Mouse (Mus musculus): Measurements from ENCODE around the gene Sept5. TPM values are rescaled to one million over a fixed set of nuclear protein-coding genes. Genes with fewer than 3 reads are reported as not detected.

Gene Sept5
- total RNA-seq, 2 experiments from 2014 or later: 543 to 588 TPM

- peak in 1 of 2 experiments; percentile 21 for DNase-seq (ENCODE audit: low spot score in 2 of 2)
Measured at GRCm38 (mm10) chr16:18633333-18633732, 3.6 kb upstream of the Sept5 start.

GRCm38 (mm10) chr16:18632816-18633215, 3.1 kb upstream of the Sept5 start:
- DNase-seq (ENCODE audit: low spot score in 2 of 2): peak in 1 of 2 experiments; percentile 17

GRCm38 (mm10) chr16:18632059-18632458, 2.3 kb upstream of the Sept5 start:
- DNase-seq (ENCODE audit: low spot score in 2 of 2): peak; percentile 54 to 63

GRCm38 (mm10) chr16:18631141-18631540, 1.4 kb upstream of the Sept5 start:
- DNase-seq (ENCODE audit: low spot score in 2 of 2): no peak

GRCm38 (mm10) chr16:18630291-18630690, 537 bp upstream of the Sept5 start:
- DNase-seq (ENCODE audit: low spot score in 2 of 2): no peak

GRCm38 (mm10) chr16:18628948-18629340, 810 bp downstream of the Sept5 start:
- peak; percentile 18 to 45 for DNase-seq (ENCODE audit: low spot score in 2 of 2)

- no peak for DNase-seq (ENCODE audit: low spot score in 2 of 2)
Measured at GRCm38 (mm10) chr16:18628206-18628947, 1.4 kb downstream of the Sept5 start.

GRCm38 (mm10) chr16:18627163-18627562, 2.6 kb downstream of the Sept5 start:
- DNase-seq (ENCODE audit: low spot score in 2 of 2): peak; percentile 30 to 46

- peak; percentile 83 to 90 for DNase-seq (ENCODE audit: low spot score in 2 of 2)
Measured at GRCm38 (mm10) chr16:18626376-18626878, 3.3 kb downstream of the Sept5 start, which contains the start of gene Gm49601. Gm49601 (minus strand) TSS chr16:18626427.

- DNase-seq (ENCODE audit: low spot score in 2 of 2): peak; percentile 60 to 66
Measured at GRCm38 (mm10) chr16:18625791-18626311, 3.9 kb downstream of the Sept5 start.

GRCm38 (mm10) chr16:18625097-18625496, 4.7 kb downstream of the Sept5 start:
- DNase-seq (ENCODE audit: low spot score in 2 of 2): no peak

- DNase-seq (ENCODE audit: low spot score in 2 of 2): peak in 1 of 2 experiments; percentile 18
Measured at GRCm38 (mm10) chr16:18624641-18625040, 5.1 kb downstream of the Sept5 start.

- peak; percentile 27 to 46 for DNase-seq (ENCODE audit: low spot score in 2 of 2)
Measured at GRCm38 (mm10) chr16:18623751-18624540, 5.8 kb downstream of the Sept5 start.

GRCm38 (mm10) chr16:18622916-18623750, 6.6 kb downstream of the Sept5 start:
- peak in 1 of 2 experiments; percentile 20 for DNase-seq (ENCODE audit: low spot score in 2 of 2)

- peak; percentile 16 to 38 for DNase-seq (ENCODE audit: low spot score in 2 of 2)
Measured at GRCm38 (mm10) chr16:18622019-18622418, 7.7 kb downstream of the Sept5 start, which contains the start of gene Gp1bb. Gp1bb (minus strand) TSS chr16:18622403.

- DNase-seq (ENCODE audit: low spot score in 2 of 2): peak; percentile 48 to 56
Measured at GRCm38 (mm10) chr16:18621362-18622001, 8.3 kb downstream of the Sept5 start.

- DNase-seq (ENCODE audit: low spot score in 2 of 2): peak; percentile 53 to 65
Measured at GRCm38 (mm10) chr16:18620601-18621361, 9.0 kb downstream of the Sept5 start.

GRCm38 (mm10) chr16:18620201-18620600, 9.6 kb downstream of the Sept5 start:
- no peak for DNase-seq (ENCODE audit: low spot score in 2 of 2)

- DNase-seq (ENCODE audit: low spot score in 2 of 2): no peak
Measured at GRCm38 (mm10) chr16:18619110-18619509, 10.6 kb downstream of the Sept5 start.
